Mouse (Mus musculus) frontal cortex, adult 2 months (tissue): ENCODE data around the gene Ccdc151. TPM values are rescaled to one million over a fixed set of nuclear protein-coding genes. Genes with fewer than 3 reads are reported as not detected.

Experiments
- DNase-seq, 2 experiments: peaks; one replicate each; pipeline ENCODE4 v3.0.0; 2022; ENCODE audit warnings: low spot score in 1 of 2; ENCODE audit errors: extremely low spot score in 1 of 2
- polyA plus RNA-seq: library from polyadenylated mRNA; depleted of rRNA; stranded (reverse); fragments of >200 nt; gene quantifications from 2 replicates; pipeline ENCODE4 v1.2.3, GENCODE M21; 2012; rRNA removed

Ccdc151 gene
- polyA plus RNA-seq = 6.9 TPM in 2 replicates

DNA sequence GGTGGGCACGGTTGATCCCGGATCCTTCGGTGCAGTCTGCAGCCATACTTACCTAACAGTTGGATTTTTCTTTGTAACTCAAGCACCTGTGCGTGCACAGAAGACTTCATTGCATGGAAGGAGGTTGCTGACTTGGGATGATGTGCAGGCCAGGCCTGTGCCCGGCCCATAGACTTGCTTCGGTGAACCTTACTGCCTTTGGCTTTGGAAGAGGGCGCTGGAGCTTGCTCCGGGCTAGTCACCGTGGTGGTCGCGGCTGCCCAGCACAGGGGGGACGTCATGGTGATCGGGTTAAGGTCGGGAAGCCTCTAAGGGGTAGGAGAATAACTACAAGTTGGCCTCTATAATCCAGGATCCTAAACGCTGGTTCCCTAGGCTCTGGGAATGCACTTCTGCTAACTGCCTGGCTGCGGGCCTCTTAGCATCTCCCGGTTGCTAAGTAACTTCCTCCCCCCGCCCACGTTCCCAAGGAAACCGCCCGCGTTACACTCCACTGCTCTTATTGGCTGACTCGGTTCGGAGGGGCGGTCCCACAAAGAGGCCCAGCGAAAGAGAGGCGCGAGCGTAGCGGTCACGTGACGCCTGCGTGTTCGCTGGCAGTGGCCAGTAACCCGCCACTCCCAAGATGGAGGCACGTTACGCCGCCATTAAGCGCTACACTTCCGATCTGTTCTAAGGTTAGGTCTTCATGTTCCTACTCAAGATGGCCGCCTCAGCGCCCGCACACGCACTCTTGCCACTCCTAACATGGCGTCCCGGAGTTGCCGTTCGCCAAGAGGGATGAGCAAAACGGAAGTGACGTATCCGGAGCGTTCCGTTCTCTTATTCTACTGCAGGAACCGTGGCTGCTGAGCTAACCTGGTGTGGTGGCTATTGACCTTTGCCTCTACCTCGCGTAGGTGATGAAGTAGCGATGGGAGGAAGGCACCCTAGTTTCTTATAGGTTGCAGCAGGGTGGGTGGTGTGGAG lies at the start of gene Ccdc151, which contains the start of gene Prkcsh:
Gene Ccdc151, minus strand, starts transcription at position 441 of the 969 bp plus-strand sequence.
Gene Prkcsh, plus strand, starts transcription at position 613 of the 969 bp plus-strand sequence.
- DNase-seq = peak; percentile 99 to 100

DNA sequence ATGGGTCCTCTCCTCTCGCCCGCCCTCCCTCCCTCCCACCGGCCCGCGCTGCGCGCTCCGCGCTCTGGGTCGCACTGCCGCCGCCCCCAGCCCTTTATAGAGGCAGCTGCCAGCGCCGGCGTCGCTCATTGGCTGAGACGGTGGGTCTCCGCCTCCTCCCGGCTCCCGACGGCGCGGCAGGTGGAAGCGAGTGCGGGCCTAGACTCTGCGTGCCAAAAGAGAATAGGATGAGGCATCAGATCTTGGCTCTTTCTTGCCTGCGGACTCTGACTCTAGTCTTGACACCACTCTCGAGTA lies 49.5 kb upstream of the Ccdc151 start, which contains the start of gene Elavl3:
Gene Elavl3, minus strand, starts transcription at position 66 of the 297 bp plus-strand sequence.
- DNase-seq = peak in 1 of 2 experiments; percentile 88

DNA sequence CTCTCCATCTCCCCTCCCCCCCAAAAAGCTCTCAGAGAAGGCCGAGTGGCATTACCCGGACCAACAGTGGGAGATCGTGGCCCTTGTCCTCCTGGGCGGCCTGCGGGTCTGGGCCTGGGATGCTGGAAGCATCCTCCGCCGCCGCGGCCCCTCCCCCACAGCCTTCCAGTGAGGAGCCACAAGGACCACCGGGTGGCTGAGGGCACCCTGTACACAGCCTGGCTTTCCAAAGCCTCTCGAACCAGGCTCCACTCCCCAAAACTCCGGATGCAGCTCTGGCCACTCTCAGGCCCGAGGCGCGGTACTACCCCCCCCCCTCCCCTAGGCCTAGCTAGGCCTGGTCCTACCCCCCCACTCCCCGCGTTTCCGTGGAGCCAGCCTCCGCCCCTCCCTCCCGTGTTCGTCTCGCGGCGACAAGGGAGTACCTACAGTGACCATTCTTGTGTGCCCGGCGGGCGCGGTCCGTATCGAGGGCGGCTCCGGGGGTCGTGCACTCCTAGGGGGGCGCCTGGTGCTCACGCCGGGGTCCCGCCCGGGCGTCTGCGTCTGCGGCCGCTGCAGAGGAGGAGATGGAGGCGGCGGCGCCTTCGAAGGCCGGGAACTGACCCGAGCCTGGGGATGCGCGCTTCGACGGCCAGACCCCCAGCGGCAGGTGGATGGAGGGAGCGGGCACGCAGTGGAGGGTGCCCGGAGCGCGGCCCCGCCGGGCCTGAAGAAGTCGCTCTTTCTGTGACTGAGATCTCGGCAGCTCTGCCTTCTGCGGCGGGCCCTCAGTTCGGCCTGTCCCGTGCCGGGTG lies 48.9 kb upstream of the Ccdc151 start:
- no peak for DNase-seq

DNA sequence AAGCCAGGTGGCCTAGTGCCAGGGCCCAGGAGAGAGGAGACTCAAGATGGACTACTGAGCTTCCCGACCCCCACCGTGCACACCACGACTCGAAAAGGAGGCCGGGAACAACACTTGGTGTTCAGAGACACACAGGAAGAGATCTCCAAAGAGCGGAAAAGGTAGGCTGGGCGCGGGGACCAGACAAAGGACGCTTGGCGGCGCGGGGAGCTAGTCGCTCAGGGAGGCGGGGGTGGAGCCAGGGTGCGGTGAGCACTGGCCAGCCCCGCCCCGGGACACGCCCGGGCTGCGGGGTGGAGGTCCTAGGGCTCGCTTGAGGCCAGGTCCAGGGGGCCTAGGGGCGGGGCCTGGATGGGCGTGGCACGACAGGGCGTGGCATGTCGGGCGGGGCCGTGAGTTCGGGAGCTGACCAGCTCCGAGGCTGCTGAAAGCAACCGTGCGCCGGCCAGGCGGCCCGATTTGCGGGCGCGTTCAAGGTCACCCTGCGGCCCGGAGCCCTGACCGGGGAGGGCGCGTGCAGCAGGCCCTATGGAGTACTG lies 48.0 kb upstream of the Ccdc151 start:
- peak in 1 of 2 experiments; percentile 71 for DNase-seq

DNA sequence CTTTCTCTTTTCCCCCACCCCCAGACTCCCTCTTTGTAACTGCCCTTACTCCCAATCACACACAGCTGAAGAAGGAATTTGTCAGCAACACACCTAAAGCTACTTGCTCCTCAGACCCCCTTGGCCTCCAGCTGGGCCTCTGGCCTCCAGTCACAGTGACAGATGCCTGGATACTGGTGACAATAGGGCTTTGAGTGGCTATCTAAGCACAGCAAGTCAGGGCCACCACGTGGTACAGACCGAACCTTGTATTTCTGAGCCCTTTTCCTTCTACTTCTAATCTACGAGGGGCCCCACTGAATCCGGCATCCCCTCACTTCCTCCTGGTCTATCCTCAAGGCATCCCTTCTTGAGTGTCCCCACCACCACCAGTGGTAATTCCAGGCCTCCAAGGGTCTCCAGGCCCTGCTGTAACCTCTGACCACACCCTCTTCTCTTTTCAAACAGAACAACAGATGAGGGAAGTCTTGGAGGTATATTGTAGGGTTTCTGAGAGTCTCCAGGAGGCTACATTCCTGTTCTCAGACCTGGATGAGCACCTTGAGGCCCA lies 47.4 kb upstream of the Ccdc151 start:
- DNase-seq = no peak

DNA sequence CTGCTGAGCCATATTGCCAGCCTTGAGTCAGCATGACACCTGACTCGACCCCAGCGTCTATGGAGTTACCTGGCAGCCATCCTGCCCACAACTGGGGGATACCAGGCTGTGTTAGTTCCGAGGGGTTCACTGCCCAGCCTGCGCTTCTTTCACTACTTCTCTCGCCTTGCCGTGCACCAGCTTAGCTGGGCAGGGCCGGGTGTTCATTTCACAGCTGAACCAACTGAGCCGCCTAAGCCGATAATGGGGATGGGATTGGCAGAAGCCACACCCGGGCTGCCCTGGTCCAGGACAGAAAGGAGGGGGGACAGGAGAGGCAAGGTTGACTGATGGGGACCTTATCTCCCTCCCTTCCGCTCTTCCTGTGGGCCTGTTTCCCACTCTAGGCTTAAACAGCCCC lies 46.9 kb upstream of the Ccdc151 start:
- DNase-seq = no peak

DNA sequence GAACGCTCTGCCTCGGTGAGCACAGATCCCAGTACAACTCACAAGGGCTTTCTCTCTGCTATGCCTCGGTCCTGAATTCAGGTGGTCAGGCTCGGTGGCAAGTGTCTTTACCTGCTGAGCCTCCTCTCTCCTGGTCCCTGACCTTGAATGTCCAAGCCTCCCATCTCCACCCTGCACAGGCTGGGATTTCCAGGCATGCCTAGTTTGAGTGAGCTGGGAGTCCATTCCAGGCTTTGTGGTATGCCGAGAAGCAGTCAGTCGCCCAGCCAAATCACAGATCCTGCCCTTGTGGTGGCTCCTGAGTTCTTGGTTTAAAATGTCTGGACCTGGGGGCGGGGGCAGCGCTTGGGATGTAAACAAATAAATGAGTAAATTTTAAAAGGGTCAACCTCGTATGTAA lies 44.9 kb upstream of the Ccdc151 start:
- DNase-seq = no peak

DNA sequence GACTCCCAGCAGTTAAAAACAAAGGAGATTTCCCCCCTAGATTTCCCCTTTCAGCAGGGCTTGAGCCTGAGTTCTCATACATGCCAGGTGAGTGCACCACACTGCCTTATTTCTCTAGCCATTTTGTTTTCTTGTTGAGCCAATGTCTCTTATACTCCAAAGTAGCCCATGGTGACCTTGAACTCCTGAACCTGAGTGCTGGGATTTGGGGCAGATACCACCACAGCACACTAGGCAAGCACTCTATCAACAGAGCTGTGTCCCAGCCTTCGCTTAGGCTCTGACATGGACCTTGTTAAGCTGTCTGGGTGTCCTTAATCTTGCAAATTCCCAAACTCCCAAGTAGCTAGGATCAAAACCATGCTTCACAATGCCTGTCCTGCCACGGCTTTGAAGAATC lies 39.4 kb upstream of the Ccdc151 start:
- no peak for DNase-seq

DNA sequence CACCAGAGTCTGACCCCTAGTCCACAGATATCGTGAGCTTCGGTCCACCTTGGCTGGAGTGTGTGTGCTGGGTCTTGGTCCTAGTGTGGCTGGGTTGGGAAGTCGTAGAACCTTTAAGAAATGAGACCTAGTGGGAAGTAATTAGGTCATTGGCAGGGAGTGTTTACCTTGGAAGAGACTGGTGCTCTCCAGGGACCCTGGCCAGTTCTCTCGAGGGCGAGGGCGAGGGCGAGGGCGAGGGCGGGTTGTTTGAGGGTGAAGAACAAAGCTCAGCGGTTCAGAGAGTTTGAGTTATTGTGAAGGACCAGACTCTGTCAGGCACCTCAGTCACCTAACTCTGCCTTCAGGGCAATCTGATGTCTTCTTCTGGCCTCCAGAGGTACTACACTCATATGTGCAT lies 35.4 kb upstream of the Ccdc151 start:
- no peak for DNase-seq

DNA sequence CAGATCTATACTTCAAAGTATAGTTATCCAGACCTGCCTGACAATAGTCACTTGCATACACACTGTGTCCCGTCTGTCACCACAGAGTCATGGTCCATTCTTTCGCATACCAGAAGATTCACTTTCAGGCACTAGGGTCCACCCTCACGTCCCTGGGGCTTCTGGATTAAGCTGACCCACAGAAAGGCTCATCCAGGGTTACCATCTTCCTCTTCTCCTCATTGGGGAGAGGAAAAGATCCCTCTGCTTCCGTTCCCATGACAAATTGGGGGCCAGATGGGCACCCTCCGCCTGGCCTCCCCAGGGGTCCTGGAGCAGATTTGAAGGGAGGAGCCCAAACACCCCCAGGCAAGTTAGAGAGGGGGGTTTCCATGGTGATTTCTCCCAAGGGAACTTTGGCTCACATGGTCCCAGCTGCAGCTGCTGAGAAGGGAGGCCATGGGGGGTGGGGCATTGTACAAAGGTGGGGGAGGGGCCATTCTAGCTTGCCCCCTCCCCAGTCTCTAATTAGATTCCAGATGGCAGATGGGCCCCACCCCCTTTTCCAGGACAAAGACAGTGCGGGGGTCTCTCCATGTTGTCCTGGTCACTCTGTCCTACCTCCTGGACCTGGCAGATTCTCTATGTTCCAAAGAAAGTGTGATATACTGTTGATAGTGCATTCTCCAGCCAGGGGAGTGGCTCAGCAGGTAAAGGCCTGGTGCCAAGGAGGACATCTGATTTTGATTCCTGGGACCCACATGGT lies 33.0 kb upstream of the Ccdc151 start:
- no peak for DNase-seq

DNA sequence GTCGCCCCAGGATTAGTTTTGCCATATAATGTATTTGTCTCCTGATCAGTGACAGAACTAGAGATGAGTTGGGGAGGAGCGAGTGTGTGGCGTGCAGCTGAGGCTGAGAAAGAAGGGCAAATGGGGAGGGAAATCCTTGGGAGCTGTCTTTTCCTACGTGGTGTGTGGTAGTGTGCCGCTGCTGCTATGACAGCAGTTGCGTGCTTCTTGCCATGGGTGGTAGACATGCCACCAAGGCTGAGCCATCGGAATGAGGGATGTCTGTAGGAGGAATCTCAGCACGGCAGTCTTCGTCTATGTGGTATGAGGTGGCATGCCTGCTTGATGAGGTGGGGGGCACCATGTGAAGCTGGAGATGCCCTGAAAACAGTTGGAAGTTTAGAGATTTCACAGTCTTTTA lies 28.0 kb upstream of the Ccdc151 start:
- no peak for DNase-seq

DNA sequence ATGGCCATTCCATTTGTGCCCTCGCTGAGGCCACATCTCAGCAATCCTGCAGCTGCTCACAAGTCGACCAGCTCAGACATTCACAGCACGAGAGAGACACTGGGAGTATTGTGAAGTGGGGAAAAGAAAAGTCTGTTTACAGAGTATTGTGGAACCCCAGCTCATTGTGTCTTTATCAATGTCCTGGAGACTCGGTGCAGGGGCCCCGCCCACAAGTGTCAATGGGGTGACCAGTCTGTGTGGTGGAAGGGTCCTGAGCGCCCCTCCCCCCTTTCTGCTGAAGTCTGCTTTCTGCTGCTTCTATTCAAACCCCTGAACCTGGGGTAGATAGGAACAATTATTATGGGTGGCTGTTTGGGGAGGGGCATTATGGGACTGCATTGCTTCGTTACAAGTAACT lies 26.0 kb upstream of the Ccdc151 start:
- no peak for DNase-seq

DNA sequence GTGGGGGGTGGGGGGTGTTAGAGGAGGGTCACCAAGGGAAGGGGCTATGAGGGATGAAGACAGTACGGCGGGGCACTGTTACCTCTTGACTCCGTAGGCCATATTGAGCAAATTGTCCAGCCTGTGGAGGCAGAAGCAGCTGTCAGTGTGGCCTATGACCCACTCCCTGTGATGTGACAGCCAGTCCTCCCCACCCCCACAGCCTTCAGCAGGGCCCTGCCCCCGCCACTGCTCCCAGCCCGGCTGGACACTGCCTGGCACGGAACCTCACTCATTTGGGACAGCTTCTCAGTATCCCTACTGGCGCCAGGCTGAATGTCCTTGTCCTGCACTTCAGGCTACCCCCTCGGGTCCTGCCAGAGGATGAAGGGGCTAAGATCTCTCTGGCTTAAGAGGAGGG lies 22.2 kb upstream of the Ccdc151 start:
- no peak for DNase-seq

DNA sequence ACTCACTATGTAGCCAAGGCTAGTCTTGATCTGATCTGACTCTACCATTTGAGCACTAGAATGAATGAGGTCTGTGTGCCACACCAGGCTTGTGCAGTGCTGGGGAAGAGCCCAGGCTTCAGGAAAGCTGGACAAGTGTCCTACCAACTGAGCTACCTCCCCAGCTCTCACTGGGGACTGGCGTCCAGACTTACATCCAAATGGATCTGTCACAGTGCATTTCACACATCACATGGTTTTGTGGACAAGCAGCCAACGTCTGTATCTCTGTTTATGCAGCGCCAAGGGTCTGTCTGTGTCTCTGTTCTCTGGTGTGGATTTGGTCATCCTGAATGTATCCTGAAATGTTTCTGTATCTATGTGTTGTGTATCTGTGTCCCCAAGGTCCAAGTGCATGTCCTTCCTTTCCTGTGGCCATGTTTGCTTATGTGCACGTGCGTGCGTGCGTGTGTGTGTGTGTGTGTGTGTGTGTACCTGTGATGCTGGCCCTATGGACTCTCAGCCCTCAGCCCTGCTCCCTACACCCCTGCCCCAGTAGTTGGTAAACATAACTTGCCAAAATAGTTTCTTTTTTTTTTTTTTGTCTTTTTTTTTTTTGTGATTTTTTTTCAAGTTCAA lies 14.9 kb upstream of the Ccdc151 start:
- no peak for DNase-seq

DNA sequence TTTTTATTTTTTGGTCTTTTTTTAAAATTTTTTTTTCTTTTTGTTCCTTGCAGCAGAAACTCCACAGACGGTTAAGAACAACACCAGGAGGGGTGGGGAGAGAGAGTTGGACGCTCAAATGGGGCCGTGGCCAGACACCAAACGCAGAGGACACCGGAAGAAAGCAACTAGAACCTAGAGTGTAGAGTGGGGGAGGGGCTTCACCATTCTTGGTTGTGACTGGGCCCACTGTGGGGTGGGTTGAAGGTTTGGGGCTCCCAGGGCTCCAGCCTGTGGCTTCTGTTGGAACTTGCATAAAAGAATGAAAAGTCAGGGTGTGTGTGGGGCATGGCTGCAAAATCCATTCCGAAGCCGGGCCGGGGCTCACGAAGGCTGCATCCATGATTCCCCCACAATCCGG lies 13.8 kb upstream of the Ccdc151 start:
- DNase-seq = no peak

DNA sequence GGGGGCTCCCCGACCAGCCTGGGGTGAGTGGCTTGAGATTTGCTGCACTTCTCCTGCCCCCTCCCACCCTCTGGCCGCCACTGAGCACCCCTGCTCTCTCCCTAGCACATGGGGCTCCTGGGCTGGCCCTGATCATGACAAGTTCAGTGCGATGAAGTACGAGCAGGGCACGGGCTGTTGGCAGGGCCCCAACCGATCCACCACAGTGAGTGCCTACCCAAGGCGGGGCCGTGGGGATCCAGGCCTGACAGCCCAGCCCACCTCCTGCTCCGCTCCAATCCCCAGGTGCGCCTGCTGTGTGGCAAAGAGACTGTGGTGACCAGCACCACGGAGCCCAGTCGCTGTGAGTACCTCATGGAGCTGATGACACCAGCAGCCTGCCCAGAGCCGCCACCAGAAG lies 10.3 kb upstream of the Ccdc151 start:
- no peak for DNase-seq

DNA sequence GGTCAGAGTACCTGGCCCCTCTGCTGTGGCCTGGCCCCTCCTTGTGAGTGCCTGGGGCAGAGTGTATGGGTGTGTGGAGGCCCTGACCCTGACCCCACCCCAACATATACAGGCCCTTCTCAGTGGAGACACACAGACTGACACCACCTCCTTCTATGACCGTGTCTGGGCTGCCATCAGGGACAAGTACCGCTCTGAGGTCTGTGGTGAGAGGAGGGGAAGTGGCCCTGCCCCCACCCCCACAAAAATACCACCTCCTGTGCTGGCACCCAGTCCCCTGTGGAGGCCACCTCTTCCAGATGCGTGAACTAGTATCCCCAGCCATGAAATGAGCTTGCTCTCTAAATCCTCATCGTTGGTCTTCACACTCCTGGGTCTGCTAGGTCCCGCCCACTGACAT lies 8.6 kb upstream of the Ccdc151 start:
- DNase-seq = no peak

DNA sequence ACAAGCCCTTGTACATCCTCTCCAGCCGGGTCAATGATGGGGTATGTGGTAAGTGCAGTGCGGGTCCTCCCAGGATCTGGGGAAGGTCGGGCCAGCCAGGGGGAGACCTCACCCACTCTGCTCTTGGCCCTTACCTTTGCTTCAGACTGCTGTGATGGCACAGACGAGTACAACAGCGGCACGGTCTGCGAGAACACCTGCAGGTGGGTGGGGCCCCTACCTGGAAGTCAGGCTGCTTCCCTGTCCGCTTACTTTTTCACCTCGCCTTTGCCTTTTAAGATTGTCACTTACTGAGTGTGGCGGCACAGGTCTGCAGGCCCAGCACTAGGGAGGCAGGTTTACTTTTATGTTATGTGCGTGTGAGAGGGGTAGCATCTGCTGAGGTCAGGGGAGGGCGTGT lies 2.1 kb upstream of the Ccdc151 start:
- no peak for DNase-seq

DNA sequence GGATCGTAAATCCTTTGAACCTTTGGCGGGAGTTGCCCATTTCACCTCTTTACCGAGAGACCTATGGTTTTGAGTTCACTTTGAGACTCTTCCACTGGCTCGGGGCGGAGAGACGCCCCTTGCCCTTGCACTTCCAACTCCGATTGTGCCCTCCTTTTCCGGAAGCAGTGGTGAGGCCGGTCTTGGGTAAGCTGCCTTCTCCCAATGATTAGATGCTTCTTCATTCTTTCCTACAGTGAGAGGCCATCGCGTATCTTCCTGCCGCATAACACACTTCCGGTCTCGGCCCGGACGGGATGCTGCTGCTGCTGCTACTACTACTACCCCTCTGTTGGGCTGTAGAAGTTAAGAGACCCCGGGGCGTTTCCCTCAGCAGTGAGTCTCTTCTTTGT lies 725 bp upstream of the Ccdc151 start:
- DNase-seq = peak in 1 of 2 experiments; percentile 56

DNA sequence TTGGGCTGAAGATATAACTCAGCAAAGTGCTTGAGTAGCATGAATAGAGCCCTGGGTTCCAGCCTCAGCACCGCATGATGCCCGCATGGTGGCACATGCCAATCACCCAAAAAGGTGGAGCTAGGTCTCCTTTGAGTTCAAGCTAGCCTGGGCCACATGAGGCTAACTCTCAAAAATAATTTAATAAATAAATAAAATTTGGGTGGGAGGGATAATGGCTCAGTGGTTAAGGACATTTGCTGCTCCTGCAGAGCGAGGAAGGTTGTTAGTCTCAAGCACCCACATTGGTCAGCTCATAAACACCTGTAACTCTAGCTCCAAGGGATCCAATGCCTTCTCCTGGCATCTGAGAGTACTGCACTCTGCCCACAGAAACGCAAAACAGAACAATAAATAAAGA lies 801 bp downstream of the Ccdc151 start:
- no peak for DNase-seq
